Mouse (Mus musculus) central nervous system, embryonic 11.5 days (tissue): ENCODE measurements around the gene Scd1. TPM values are rescaled to one million over a fixed set of nuclear protein-coding genes. Genes with fewer than 3 reads are reported as not detected.

Experiments used
- polyA plus RNA-seq: library from polyadenylated mRNA; depleted of rRNA; stranded (reverse); fragments of >200 nt; gene quantifications from 2 replicates; pipeline ENCODE4 v1.2.3, GENCODE M21; 2012; rRNA removed

Scd1 gene
- polyA plus RNA-seq: 17.0 and 23.0 TPM in 2 replicates

DNA sequence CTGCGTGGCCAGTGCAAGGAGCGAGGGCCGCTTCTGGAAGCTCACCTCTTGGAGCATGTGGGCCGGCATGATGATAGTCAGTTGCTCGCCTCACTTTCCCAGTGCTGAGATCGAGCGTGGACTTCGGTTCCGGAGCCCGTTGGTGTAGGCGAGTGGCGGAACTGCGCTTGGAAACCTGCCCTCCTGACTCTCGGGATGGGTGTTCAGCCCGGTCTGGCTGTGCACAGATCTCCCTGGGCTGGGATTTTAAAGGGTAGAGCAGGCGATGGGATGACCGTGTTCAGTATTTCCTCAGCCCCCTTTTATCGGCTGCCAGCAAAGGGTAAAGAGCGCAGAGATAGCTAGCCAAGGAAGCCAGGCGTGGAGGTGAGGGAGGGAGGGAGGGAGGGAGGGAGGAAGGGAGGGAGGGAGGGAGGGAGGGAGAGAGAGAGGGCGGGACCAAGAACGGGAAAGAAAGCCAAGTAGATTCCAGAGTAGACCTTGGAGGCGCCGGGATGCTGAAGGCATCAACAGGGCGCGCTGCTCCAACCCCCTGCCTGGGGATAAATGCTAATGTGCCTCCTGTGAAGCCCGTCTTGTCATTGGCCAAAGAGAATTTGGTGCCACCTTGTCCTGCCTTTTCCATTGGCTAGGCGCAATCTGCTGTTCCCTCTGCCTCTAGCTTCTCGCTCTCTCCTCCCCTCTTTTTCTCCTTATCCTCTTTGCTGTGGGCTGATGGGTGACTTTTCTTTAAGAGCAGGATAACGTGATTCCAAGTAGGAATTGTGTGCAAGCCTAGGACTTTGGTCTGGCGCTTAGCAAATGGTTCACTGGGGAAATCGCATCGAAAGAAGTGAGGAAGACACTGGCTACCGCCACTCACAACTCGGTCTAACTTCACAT, at the start of gene Scd1:
TSS of gene Scd1 (minus strand) at position 539 of the 882 bp plus-strand sequence.

Other genes starting within 250 kb of the Scd1 start
- 0.13 and 0.37 TPM in 2 replicates for gene Pkd2l1, start 215.4 kb downstream of the Scd1 start, polyA plus RNA-seq
- 0.28 and 0.50 TPM in 2 replicates for gene Scd3, start 204.6 kb downstream of the Scd1 start, polyA plus RNA-seq
- 314 and 359 TPM in 2 replicates for gene Scd2, start 114.2 kb downstream of the Scd1 start, polyA plus RNA-seq
- gene Scd4, start 74.8 kb downstream of the Scd1 start, polyA plus RNA-seq: 0.13 and 0.30 TPM in 2 replicates
- 12.1 and 21.9 TPM in 2 replicates for gene Wnt8b, start 85.6 kb upstream of the Scd1 start, polyA plus RNA-seq
- 0.63 and 0.66 TPM in 2 replicates for gene Sec31b, start 138.0 kb upstream of the Scd1 start, polyA plus RNA-seq
- gene Gm20538, start 145.0 kb upstream of the Scd1 start, polyA plus RNA-seq: not detected in 2 replicates
- 226 and 346 TPM in 2 replicates for gene Ndufb8, start 147.6 kb upstream of the Scd1 start, polyA plus RNA-seq
- gene Hif1an, start 155.0 kb upstream of the Scd1 start, polyA plus RNA-seq: 30.5 and 32.0 TPM in 2 replicates